Mouse (Mus musculus): ENCODE results near the gene Shq1. TPM values are rescaled to one million over a fixed set of nuclear protein-coding genes. Genes with fewer than 3 reads are reported as not detected.

Gene Shq1
- 2.6 TPM for polyA plus RNA-seq (2014; fragmentation: Illumina TruSeq; extraction: RNeasy Lipid Tissue Mini Kit (QIAGEN cat#74804); ENCODE audit: low read depth, low replicate concordance)

GRCm38 (mm10) chr6:100670880-100671344 lies at the start of gene Shq1:
TSS of gene Shq1 (minus strand) at chr6:100671157.

GRCm38 (mm10) chr6:100704574-100705365 lies 33.8 kb upstream of the Shq1 start, which contains the start of gene Gxylt2:
TSS of gene Gxylt2 (plus strand) at chr6:100704734.

Other genes with a start within 250 kb of the Shq1 start
- gene Gxylt2, start 33.6 kb upstream of the Shq1 start, polyA plus RNA-seq (2014; fragmentation: Illumina TruSeq; extraction: RNeasy Lipid Tissue Mini Kit (QIAGEN cat#74804); ENCODE audit: low read depth, low replicate concordance), result 2.1 TPM
- gene Ppp4r2, start 162.5 kb upstream of the Shq1 start, polyA plus RNA-seq (2014; fragmentation: Illumina TruSeq; extraction: RNeasy Lipid Tissue Mini Kit (QIAGEN cat#74804); ENCODE audit: low read depth, low replicate concordance), result 48.1 TPM